ENCODE assay signal across 7 mouse cellular contexts in the genomic region with DNA sequence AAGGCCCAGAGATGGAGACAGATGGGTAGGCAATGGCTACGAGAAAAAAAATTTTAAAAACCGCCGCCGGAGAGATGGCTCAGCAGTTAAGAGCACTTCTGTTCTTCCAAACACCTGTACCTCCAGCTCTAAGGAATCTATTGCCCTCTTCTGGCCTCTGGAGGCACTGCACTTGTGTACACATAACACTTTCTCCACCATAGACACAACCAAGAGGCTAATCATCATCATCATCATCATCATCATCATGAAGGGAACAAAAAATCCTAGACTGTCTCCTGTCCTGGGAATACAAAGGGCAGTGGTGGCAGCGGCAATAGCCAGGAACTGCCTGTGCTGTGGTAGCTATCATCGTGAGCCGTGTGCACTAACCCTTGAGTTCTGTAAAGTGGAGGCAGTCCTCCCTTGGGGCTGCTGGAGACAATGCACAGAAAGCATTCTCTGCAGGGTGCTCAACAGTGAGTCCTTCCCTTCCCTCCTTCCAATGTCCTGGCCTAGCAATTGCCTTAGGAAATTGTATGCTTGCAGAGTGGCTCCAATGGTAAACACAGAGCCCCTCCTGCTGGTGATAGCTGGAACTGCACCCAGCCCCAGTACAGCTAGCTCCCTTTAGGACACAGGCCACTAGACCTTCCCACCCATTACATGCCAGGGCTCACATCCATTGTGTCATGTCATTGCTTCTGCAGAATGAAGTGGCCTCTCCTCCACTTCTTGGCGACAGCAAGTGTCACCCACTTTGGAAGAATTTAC. TPM values are rescaled to one million over a fixed set of nuclear protein-coding genes. Genes with fewer than 3 reads are reported as not detected.
DNase-seq lines count a peak whose midpoint lies in the region; ATAC-seq and TF ChIP-seq lines count a peak whose summit lies in the region.

No protein-coding gene starts in this region.

- no peak overlapping the region for H3ac ChIP-seq in C2C12 (ENCODE audit: control insufficient read depth, insufficient read length, low read depth)

- H3K27ac ChIP-seq in ES-E14 (ENCODE audit: insufficient read depth, low read depth, low read length, poor library complexity, severe bottlenecking) = no peak overlapping the region
- no peak overlapping the region for H3K27ac ChIP-seq in cortical plate, adult 2 months (ENCODE audit: insufficient read depth, low read length)
- no peak overlapping the region for H3K27ac ChIP-seq in heart, embryonic 12.5 days (ENCODE audit: poor library complexity, severe bottlenecking)
- no peak overlapping the region for H3K27ac ChIP-seq in layer of hippocampus, adult 2 months
- H3K27ac ChIP-seq in lung, embryonic 16.5 days (ENCODE audit: low read length) = no peak overlapping the region

- ATAC-seq in heart, embryonic 12.5 days (ENCODE audit: insufficient number of reproducible peaks, low FRiP score) = peak; percentile 42; the same call in 1 of the 2 replicates
- peak; percentile 56 for ATAC-seq in lung, embryonic 16.5 days (ENCODE audit: low read depth)

- H3K4me2 ChIP-seq in heart, embryonic 12.5 days = no peak overlapping the region
- no peak overlapping the region for H3K4me2 ChIP-seq in lung, embryonic 16.5 days (ENCODE audit: low read depth, low read length)

- in situ Hi-C loops in ES-E14 (cut with MboI; ENCODE audit: low sequenced_read_pairs in 2 of 2, unreplicated experiment in 2 of 2) = no loop called here

- H3K4me3 ChIP-seq in C2C12 (ENCODE audit: insufficient read depth, poor library complexity, severe bottlenecking) = no peak overlapping the region
- H3K4me3 ChIP-seq in ES-E14 (ENCODE audit: insufficient read depth in 1 of 2, low read depth in 1 of 2, low read length in 2 of 2, poor library complexity in 1 of 2, severe bottlenecking in 1 of 2) = peak overlapping the region in 1 of 2 experiments; percentile 7; a peak in 1 of 4 replicates
- no peak overlapping the region for H3K4me3 ChIP-seq in cortical plate, adult 2 months (ENCODE audit: insufficient read depth, low read length)
- no peak overlapping the region for H3K4me3 ChIP-seq in heart, embryonic 12.5 days
- no peak overlapping the region for H3K4me3 ChIP-seq in layer of hippocampus, adult 2 months
- H3K4me3 ChIP-seq in lung, embryonic 16.5 days (ENCODE audit: low read length) = no peak overlapping the region

- TF ChIP-seq POLR2A in cortical plate, adult 2 months (IDR thresholded peaks at IDR 0.05; ENCODE audit: extremely low read depth, insufficient read depth, low read length) = no peak

- DNase-seq in ES-E14 (ENCODE audit: low read depth, low spot score) = peak; percentile 88
- peak; percentile 18 to 55 for DNase-seq in layer of hippocampus, adult 2 months (ENCODE audit: low spot score in 2 of 2)
- peak; percentile 35 for DNase-seq in right cerebral cortex, postnatal 36 days (ENCODE audit: low spot score in 2 of 2)

- H3K27me3 ChIP-seq in C2C12 (ENCODE audit: control insufficient read depth, insufficient read depth, insufficient read length) = no peaks in the 10 kb centered on the region
- H3K27me3 ChIP-seq in heart, embryonic 12.5 days (replicated peaks) = no peaks in the 10 kb centered on the region
- no peaks in the 10 kb centered on the region for H3K27me3 ChIP-seq in lung, embryonic 16.5 days (ENCODE audit: control insufficient read depth, insufficient read depth, low read depth, low read length)

- peaks cover 0 to 2% of the 10 kb centered on the region in 2 experiments; a peak in 1 of 4 replicates for H3K4me1 ChIP-seq in ES-E14 (ENCODE audit: control insufficient read depth in 2 of 2, insufficient read depth in 2 of 2, low read length in 2 of 2, poor library complexity in 1 of 2)
- H3K4me1 ChIP-seq in cortical plate, adult 2 months (ENCODE audit: control insufficient read depth, insufficient read depth, low read length) = no peaks in the 10 kb centered on the region
- no peaks in the 10 kb centered on the region for H3K4me1 ChIP-seq in heart, embryonic 12.5 days (replicated peaks)
- no peaks in the 10 kb centered on the region for H3K4me1 ChIP-seq in lung, embryonic 16.5 days (replicated peaks; ENCODE audit: control insufficient read depth, insufficient read depth, low read length)

- peaks cover 27% of the 10 kb centered on the region for H3K36me3 ChIP-seq in C2C12 (ENCODE audit: control insufficient read depth, insufficient read depth)
- H3K36me3 ChIP-seq in ES-E14 (ENCODE audit: control insufficient read depth, insufficient read depth, low read length, poor library complexity, severe bottlenecking) = peaks cover 23% of the 10 kb centered on the region
- peaks cover 45% of the 10 kb centered on the region for H3K36me3 ChIP-seq in heart, embryonic 12.5 days
- peaks cover 35% of the 10 kb centered on the region for H3K36me3 ChIP-seq in lung, embryonic 16.5 days (ENCODE audit: control insufficient read depth, insufficient read depth, low read length)

- WGBS in heart, embryonic 12.5 days = 69% methylated on average over 8 of the region's 8 CpGs
- WGBS in lung, embryonic 16.5 days = 52% methylated on average over 8 of the region's 8 CpGs

- H3K79me3 ChIP-seq in C2C12 (ENCODE audit: low read depth) = no peaks in the 10 kb centered on the region

- no peak overlapping the region for H3K9ac ChIP-seq in ES-E14 (ENCODE audit: insufficient read depth, low read depth, low read length, poor library complexity, severe bottlenecking)
- no peak overlapping the region for H3K9ac ChIP-seq in heart, embryonic 12.5 days
- H3K9ac ChIP-seq in lung, embryonic 16.5 days (ENCODE audit: low read length) = no peak overlapping the region

- TF ChIP-seq CTCF in C2C12 (IDR thresholded peaks at IDR 0.05; ENCODE audit: control insufficient read depth, insufficient read depth, insufficient read length) = peak; percentile 85
- TF ChIP-seq CTCF in cortical plate, adult 2 months (IDR thresholded peaks at IDR 0.05; ENCODE audit: extremely low read depth, insufficient read depth, low read length) = peak; percentile 73
- peak; percentile 73 for TF ChIP-seq CTCF in layer of hippocampus, adult 2 months (conservative IDR thresholded peaks at IDR 0.05)

- no peaks in the 10 kb centered on the region for H3K9me3 ChIP-seq in ES-E14 (ENCODE audit: control insufficient read depth, insufficient read depth, low read depth, low read length)
- H3K9me3 ChIP-seq in heart, embryonic 12.5 days (replicated peaks) = peaks cover 10% of the 10 kb centered on the region
- no peaks in the 10 kb centered on the region for H3K9me3 ChIP-seq in lung, embryonic 16.5 days (ENCODE audit: control insufficient read depth, low read length)

- no peaks in the 10 kb centered on the region for H3K79me2 ChIP-seq in C2C12 (ENCODE audit: control insufficient read depth, insufficient read depth)

TF ChIP-seq in C2C12, 6 proteins besides CTCF, POLR2A, EP300 and RAD21:
- no peak for TF ChIP-seq MAX (IDR thresholded peaks at IDR 0.05)
TF ChIP-seq in C2C12: peak in this region for 0.

TF ChIP-seq in ES-E14, 5 proteins besides CTCF, POLR2A, EP300 and RAD21:
- TF ChIP-seq ZC3H11A (IDR thresholded peaks at IDR 0.05; ENCODE audit: borderline replicate concordance, low read depth, low read length) = peak; percentile 67; the same call in 1 of the 2 replicates
- no peak for TF ChIP-seq HCFC1 (IDR thresholded peaks at IDR 0.05; ENCODE audit: borderline replicate concordance, insufficient read depth, low read length)

RNA-seq across cellular contexts. Expression of gene Ppp1r8, which starts 19.2 kb away (rescaled TPM):
- polyA plus RNA-seq in C2C12 (2012; fragmentation: generic; extraction: Trizol) = 81.7 TPM
- total RNA-seq in ES-E14 (2012; rRNA removed) = 90.8 and 105 TPM in 2 replicates
- polyA plus RNA-seq in cortical plate, adult 2 months (2012; rRNA removed) = 55.2 and 56.5 TPM in 2 replicates
- polyA plus RNA-seq in heart, embryonic 12.5 days (2016; fragmentation: Nextera tagmentation; extraction: Ambion mirVana) = 28.6 and 30.0 TPM in 2 replicates
- 10 to 100 TPM; 40.7 to 43.5 TPM for total RNA-seq in layer of hippocampus, adult 2 months (2021)
- polyA plus RNA-seq in lung, embryonic 16.5 days (2015; fragmentation: Nextera tagmentation; extraction: Ambion mirVana) = 58.4 and 59.1 TPM in 2 replicates

RNA-seq across cellular contexts. Expression of gene Themis2, which starts 27.6 kb away (rescaled TPM):
- polyA plus RNA-seq in C2C12 (2012; fragmentation: generic; extraction: Trizol) = not detected
- 1.1 and 1.3 TPM in 2 replicates for total RNA-seq in ES-E14 (2012; rRNA removed)
- 1.2 and 1.3 TPM in 2 replicates for polyA plus RNA-seq in cortical plate, adult 2 months (2012; rRNA removed)
- polyA plus RNA-seq in heart, embryonic 12.5 days (2016; fragmentation: Nextera tagmentation; extraction: Ambion mirVana) = 0.50 TPM in 2 replicates
- total RNA-seq in layer of hippocampus, adult 2 months (2021) = under 1 TPM; 0.54 to 0.77 TPM
- polyA plus RNA-seq in lung, embryonic 16.5 days (2015; fragmentation: Nextera tagmentation; extraction: Ambion mirVana) = 1.3 and 1.5 TPM in 2 replicates

RNA-seq across cellular contexts. Expression of gene Rpa2, which starts 55.7 kb away (rescaled TPM):
- 63.9 TPM for polyA plus RNA-seq in C2C12 (2012; fragmentation: generic; extraction: Trizol)
- total RNA-seq in ES-E14 (2012; rRNA removed) = 105 and 112 TPM in 2 replicates
- 14.2 and 17.0 TPM in 2 replicates for polyA plus RNA-seq in cortical plate, adult 2 months (2012; rRNA removed)
- 85.0 and 87.4 TPM in 2 replicates for polyA plus RNA-seq in heart, embryonic 12.5 days (2016; fragmentation: Nextera tagmentation; extraction: Ambion mirVana)
- total RNA-seq in layer of hippocampus, adult 2 months (2021) = 10 to 100 TPM; 11.9 to 16.0 TPM
- polyA plus RNA-seq in lung, embryonic 16.5 days (2015; fragmentation: Nextera tagmentation; extraction: Ambion mirVana) = 97.9 and 103 TPM in 2 replicates

Comparison
In these comparisons a context has a peak if more than half of its experiments do, and no peak if none do; other contexts are left out.
1. DNase-seq: peak in every context shown above with its lines; median percentile 88 in ES-E14; 36 in layer of hippocampus, adult 2 months; 35 in right cerebral cortex, postnatal 36 days.